Mouse (Mus musculus): Measurements from ENCODE around the gene Syn1. TPM values are rescaled to one million over a fixed set of nuclear protein-coding genes. Genes with fewer than 3 reads are reported as not detected.

Syn1 gene
- not detected in 2 replicates for total RNA-seq (2014; fragmentation: Nextera tagmentation)
- total RNA-seq (2017), result not detected in 2 replicates
- not detected in 2 replicates for polyA plus RNA-seq (2012)

- H3K9me3 ChIP-seq (replicated peaks), result no peaks in the 10 kb centered on the region; the same call in 1 of the 2 replicates
- DNase-seq (ENCODE audit: low spot score) (no peak), ATAC-seq (ENCODE audit: extremely low read depth, insufficient number of reproducible peaks, low FRiP score, poor library complexity, severe bottlenecking) (no peak)
- no peak within 1 kb of the TSS for H3K4me3 ChIP-seq (ENCODE audit: low read depth, low read length)
- H3K4me1 ChIP-seq (ENCODE audit: insufficient read depth, low read depth, low read length), result no peaks in the 10 kb centered on the region
- H3K36me3 ChIP-seq (replicated peaks), result no peaks in the 10 kb centered on the region
- TF ChIP-seq TAL1 (conservative IDR thresholded peaks at IDR 0.05; ENCODE audit: low read depth, low read length), result no peak
- TF ChIP-seq POLR2AphosphoS5 (IDR thresholded peaks at IDR 0.05; ENCODE audit: insufficient replicate concordance, low read depth, low read length), result no peak
- no peak for TF ChIP-seq GATA2 (IDR thresholded peaks at IDR 0.05; ENCODE audit: borderline replicate concordance, low read depth, low read length)
- TF ChIP-seq GATA1 (IDR thresholded peaks at IDR 0.05; ENCODE audit: borderline replicate concordance, low read length), result no peak
- TF ChIP-seq CTCF (IDR thresholded peaks at IDR 0.05; ENCODE audit: low read depth, low read length), result no peak
- peaks cover 4% of the 10 kb centered on the region; the same call in 1 of the 2 replicates for H3K27me3 ChIP-seq (ENCODE audit: insufficient read depth, low read length)
Measured at GRCm38 (mm10) chrX:20920844-20921364, at the start of gene Syn1. Gene Syn1 (minus strand): TSS chrX:20921004.

- no peak for TF ChIP-seq TAL1 (conservative IDR thresholded peaks at IDR 0.05; ENCODE audit: low read depth, low read length)
- no peak for TF ChIP-seq CTCF (IDR thresholded peaks at IDR 0.05; ENCODE audit: low read depth, low read length)
- no peak for TF ChIP-seq GATA2 (IDR thresholded peaks at IDR 0.05; ENCODE audit: borderline replicate concordance, low read depth, low read length)
- TF ChIP-seq GATA1 (IDR thresholded peaks at IDR 0.05; ENCODE audit: borderline replicate concordance, low read length), result no peak
- Histone ChIP-seq H3K4me1 (ENCODE audit: insufficient read depth, low read depth, low read length) (no peaks in the 10 kb centered on the region), H3K36me3 (replicated peaks) (peaks cover 27% of the 10 kb centered on the region)
Measured at GRCm38 (mm10) chrX:20961477-20962378, 40.9 kb upstream of the Syn1 start, which contains the start of gene Uxt. Gene Uxt (minus strand): TSS chrX:20962017.

GRCm38 (mm10) chrX:20950191-20950880, 29.5 kb upstream of the Syn1 start, which contains the start of gene Elk1:
Gene Elk1 (minus strand): TSS chrX:20950608.
- H3K27me3 ChIP-seq (ENCODE audit: insufficient read depth, low read length), result no peaks in the 10 kb centered on the region
- TF ChIP-seq GATA1 (IDR thresholded peaks at IDR 0.05; ENCODE audit: borderline replicate concordance, low read length) (no peak), GATA2 (IDR thresholded peaks at IDR 0.05; ENCODE audit: borderline replicate concordance, low read depth, low read length) (no peak), TAL1 (conservative IDR thresholded peaks at IDR 0.05; ENCODE audit: low read depth, low read length) (no peak), CTCF (IDR thresholded peaks at IDR 0.05; ENCODE audit: low read depth, low read length) (no peak), POLR2AphosphoS5 (IDR thresholded peaks at IDR 0.05; ENCODE audit: insufficient replicate concordance, low read depth, low read length) (no peak)

More at GRCm38 (mm10) chrX:20961477-20962378, 40.9 kb upstream of the Syn1 start, which contains the start of gene Uxt:
- H3K27me3 ChIP-seq (ENCODE audit: insufficient read depth, low read length), result no peaks in the 10 kb centered on the region
- peak within 1 kb of the TSS; percentile 70 for H3K4me3 ChIP-seq (ENCODE audit: low read depth, low read length)
- peak; percentile 76 for DNase-seq (ENCODE audit: low spot score)
- peak; percentile 90 for ATAC-seq (ENCODE audit: extremely low read depth, insufficient number of reproducible peaks, low FRiP score, poor library complexity, severe bottlenecking)
- H3K9me3 ChIP-seq (replicated peaks), result no peaks in the 10 kb centered on the region

DNA sequence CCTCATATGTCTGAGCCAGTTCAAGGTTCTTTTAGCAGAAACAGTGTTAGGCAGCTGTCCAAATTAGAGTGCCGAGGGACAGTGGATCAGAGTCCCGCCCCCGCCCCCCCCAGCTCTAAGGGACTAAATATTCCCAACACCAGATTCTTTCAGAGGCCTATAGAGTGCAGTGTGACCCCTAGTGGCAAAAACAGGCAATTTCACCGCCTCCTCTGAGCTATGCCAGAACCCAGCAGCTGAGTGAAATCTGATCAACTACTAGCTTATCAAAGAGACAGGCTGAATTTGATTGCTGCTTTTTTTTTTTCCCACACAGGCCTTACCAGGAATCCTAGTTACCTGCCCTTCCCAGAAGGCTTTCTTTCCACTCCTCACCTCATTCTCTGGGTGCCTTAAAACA, 25.3 kb upstream of the Syn1 start:
- DNase-seq (ENCODE audit: low spot score), result peak; percentile 2
- TF ChIP-seq POLR2AphosphoS5 (IDR thresholded peaks at IDR 0.05; ENCODE audit: insufficient replicate concordance, low read depth, low read length) (no peak), CTCF (IDR thresholded peaks at IDR 0.05; ENCODE audit: low read depth, low read length) (peak; percentile 25; the same call in 1 of the 2 replicates), TAL1 (conservative IDR thresholded peaks at IDR 0.05; ENCODE audit: low read depth, low read length) (no peak)
- no peak for ATAC-seq (ENCODE audit: extremely low read depth, insufficient number of reproducible peaks, low FRiP score, poor library complexity, severe bottlenecking)
- Histone ChIP-seq H3K9me3 (replicated peaks) (no peaks in the 10 kb centered on the region), H3K4me1 (ENCODE audit: insufficient read depth, low read depth, low read length) (peaks cover 12% of the 10 kb centered on the region), H3K36me3 (replicated peaks) (peaks cover 6% of the 10 kb centered on the region), H3K27me3 (ENCODE audit: insufficient read depth, low read length) (no peaks in the 10 kb centered on the region), H3K4me3 (ENCODE audit: low read depth, low read length) (no peak overlapping the region)

More at GRCm38 (mm10) chrX:20950191-20950880, 29.5 kb upstream of the Syn1 start, which contains the start of gene Elk1:
- peak; percentile 81 for DNase-seq (ENCODE audit: low spot score)
- Histone ChIP-seq H3K36me3 (replicated peaks) (peaks cover 20% of the 10 kb centered on the region), H3K4me1 (ENCODE audit: insufficient read depth, low read depth, low read length) (peaks cover 13% of the 10 kb centered on the region), H3K9me3 (replicated peaks) (no peaks in the 10 kb centered on the region), H3K4me3 (ENCODE audit: low read depth, low read length) (peak within 1 kb of the TSS; percentile 77)
- ATAC-seq (ENCODE audit: extremely low read depth, insufficient number of reproducible peaks, low FRiP score, poor library complexity, severe bottlenecking), result peak; percentile 97

GRCm38 (mm10) chrX:20931963-20932362, 11.2 kb upstream of the Syn1 start:
- Histone ChIP-seq H3K4me3 (ENCODE audit: low read depth, low read length) (no peak overlapping the region), H3K4me1 (ENCODE audit: insufficient read depth, low read depth, low read length) (peaks cover 14% of the 10 kb centered on the region), H3K36me3 (replicated peaks) (peaks cover 55% of the 10 kb centered on the region), H3K9me3 (replicated peaks) (no peaks in the 10 kb centered on the region), H3K27me3 (ENCODE audit: insufficient read depth, low read length) (no peaks in the 10 kb centered on the region)
- no peak for TF ChIP-seq POLR2AphosphoS5 (IDR thresholded peaks at IDR 0.05; ENCODE audit: insufficient replicate concordance, low read depth, low read length)
- TF ChIP-seq GATA2 (IDR thresholded peaks at IDR 0.05; ENCODE audit: borderline replicate concordance, low read depth, low read length), result no peak
- TF ChIP-seq GATA1 (IDR thresholded peaks at IDR 0.05; ENCODE audit: borderline replicate concordance, low read length), result no peak
- no peak for TF ChIP-seq CTCF (IDR thresholded peaks at IDR 0.05; ENCODE audit: low read depth, low read length)
- TF ChIP-seq TAL1 (conservative IDR thresholded peaks at IDR 0.05; ENCODE audit: low read depth, low read length), result no peak
- ATAC-seq (ENCODE audit: extremely low read depth, insufficient number of reproducible peaks, low FRiP score, poor library complexity, severe bottlenecking) (peak; percentile 49), DNase-seq (ENCODE audit: low spot score) (no peak)

Data from G1E (cell line).